Mouse (Mus musculus) CH12F3 (cell line): Measurements from ENCODE around the gene Senp5.
"Not testable (repeated sequence)": the region's sequence is repeated elsewhere in the genome, so short reads cannot be mapped to it uniquely, and the experiment has no call there.

Experiments used
- in situ Hi-C: fragments of 300-500 bp; cut with MboI; formaldehyde crosslinking; loops from 2 replicates; pipeline ENCODE4 v1.14.3; 2020; ENCODE audit warnings: low sequenced_read_pairs

Gene Senp5

GRCm38 (mm10) chr16:32002509-32003477 is at the start of gene Senp5:
TSS of gene Senp5 (minus strand) at chr16:32003287.
- in situ Hi-C loops, result no loop called here

GRCm38 (mm10) chr16:32042367-32042766 is 39.3 kb upstream of the Senp5 start:
- in situ Hi-C loops, result no loop called here

- in situ Hi-C loops, result no loop called here
These were observed 16.6 kb upstream of the Senp5 start for GRCm38 (mm10) chr16:32019678-32020077.

GRCm38 (mm10) chr16:32010330-32010729 is 7.2 kb upstream of the Senp5 start:
- in situ Hi-C loops, result no loop called here

GRCm38 (mm10) chr16:32009913-32010312 is 6.8 kb upstream of the Senp5 start:
- in situ Hi-C loops, result no loop called here

GRCm38 (mm10) chr16:32008529-32009293 is 5.6 kb upstream of the Senp5 start:
- in situ Hi-C loops, result no loop called here

GRCm38 (mm10) chr16:32004731-32005130 is 1.6 kb upstream of the Senp5 start:
- in situ Hi-C loops, result no loop called here

GRCm38 (mm10) chr16:31996371-31996770 is 6.7 kb downstream of the Senp5 start:
- in situ Hi-C loops, result no loop called here

- in situ Hi-C loops, result no loop called here
These were observed 9.1 kb downstream of the Senp5 start for GRCm38 (mm10) chr16:31993946-31994345.

- in situ Hi-C loops, result no loop called here
These were observed 9.9 kb downstream of the Senp5 start for GRCm38 (mm10) chr16:31993195-31993594.

- in situ Hi-C loops, result no loop called here
These were observed 11.0 kb downstream of the Senp5 start for GRCm38 (mm10) chr16:31992039-31992438.

GRCm38 (mm10) chr16:31980946-31981345 is 22.1 kb downstream of the Senp5 start:
- in situ Hi-C loops, result no loop called here

- in situ Hi-C loops, result no loop called here
These were observed 23.6 kb downstream of the Senp5 start for GRCm38 (mm10) chr16:31979501-31979900.

GRCm38 (mm10) chr16:31975258-31975657 is 27.8 kb downstream of the Senp5 start:
- in situ Hi-C loops, result no loop called here

GRCm38 (mm10) chr16:31963224-31963623 is 39.9 kb downstream of the Senp5 start:
- in situ Hi-C loops, result no loop called here

GRCm38 (mm10) chr16:31948345-31948774 is 54.7 kb downstream of the Senp5 start, which contains the start of the genes 0610012G03Rik and Ncbp2:
TSS of gene 0610012G03Rik (minus strand) at chr16:31948494.
TSS of gene Ncbp2 (plus strand) at chr16:31948513.
- in situ Hi-C loops, result no loop called here

GRCm38 (mm10) chr16:31947901-31948316 is 55.2 kb downstream of the Senp5 start:
- in situ Hi-C loops, result no loop called here

GRCm38 (mm10) chr16:31947333-31947732 is 55.8 kb downstream of the Senp5 start:
- in situ Hi-C loops, result no loop called here

GRCm38 (mm10) chr16:31945986-31946385 is 57.1 kb downstream of the Senp5 start:
- in situ Hi-C loops, result not testable (repeated sequence)

GRCm38 (mm10) chr16:31945372-31945771 is 57.7 kb downstream of the Senp5 start:
- in situ Hi-C loops, result no loop called here

GRCm38 (mm10) chr16:31944698-31945255 is 58.3 kb downstream of the Senp5 start:
- in situ Hi-C loops, result no loop called here
